Mouse (Mus musculus): ENCODE data around the gene Cyb561d2. TPM values are rescaled to one million over a fixed set of nuclear protein-coding genes. Genes with fewer than 3 reads are reported as not detected.

Cyb561d2 gene
- 13.6 and 13.9 TPM in 2 replicates for polyA plus RNA-seq (2012; rRNA removed)

DNA sequence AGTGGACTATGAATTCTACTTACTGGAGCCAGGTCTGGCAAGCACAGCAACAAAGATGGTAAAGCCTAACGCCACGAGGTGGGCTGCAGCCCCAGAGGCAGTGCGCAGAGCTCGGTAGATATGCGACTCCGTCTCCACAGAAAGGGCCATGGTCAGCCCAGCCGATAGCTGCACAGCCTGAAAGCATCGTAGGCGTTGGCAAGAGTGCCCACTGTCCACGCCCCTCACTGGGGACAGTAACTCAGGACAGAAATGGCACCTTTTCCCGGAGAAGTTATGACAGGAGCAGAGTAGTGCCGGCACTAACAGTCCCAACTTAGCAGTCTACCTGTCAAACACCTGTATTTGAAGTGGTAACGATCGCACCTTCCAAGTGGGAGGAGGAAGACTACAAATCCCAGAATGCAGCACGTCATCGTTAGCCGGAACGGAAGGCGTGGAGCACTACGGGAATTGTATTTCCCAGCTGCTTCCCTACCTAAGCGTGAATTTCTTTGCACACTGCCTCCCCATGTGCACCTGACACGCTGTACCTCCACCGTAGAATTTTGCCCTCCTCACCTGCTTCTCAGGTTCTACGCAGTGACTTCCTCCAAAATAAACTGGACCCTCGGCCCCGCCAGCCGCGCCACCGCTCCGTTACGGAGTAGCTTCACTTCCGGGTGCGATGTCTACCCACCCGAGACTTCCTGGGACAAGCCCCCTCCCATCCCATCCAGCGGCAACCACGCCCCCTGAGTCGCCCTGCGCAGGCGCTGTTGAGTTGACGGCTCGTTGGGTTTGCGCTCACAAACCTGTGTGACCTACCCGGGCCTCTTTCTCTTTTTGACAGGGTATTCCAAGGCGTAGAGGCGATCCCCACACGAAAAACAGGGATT is at the start of gene Cyb561d2, which contains the start of gene Nprl2:
Gene Cyb561d2 (minus strand): TSS at position 720 of the 878 bp plus-strand sequence.
Gene Nprl2 (plus strand): TSS at position 753 of the 878 bp plus-strand sequence.

GRCm38 (mm10) chr9:107586974-107587832 is 45.2 kb upstream of the Cyb561d2 start, which contains the start of gene Ifrd2:
TSS of gene Ifrd2 (plus strand) at chr9:107587642.

DNA sequence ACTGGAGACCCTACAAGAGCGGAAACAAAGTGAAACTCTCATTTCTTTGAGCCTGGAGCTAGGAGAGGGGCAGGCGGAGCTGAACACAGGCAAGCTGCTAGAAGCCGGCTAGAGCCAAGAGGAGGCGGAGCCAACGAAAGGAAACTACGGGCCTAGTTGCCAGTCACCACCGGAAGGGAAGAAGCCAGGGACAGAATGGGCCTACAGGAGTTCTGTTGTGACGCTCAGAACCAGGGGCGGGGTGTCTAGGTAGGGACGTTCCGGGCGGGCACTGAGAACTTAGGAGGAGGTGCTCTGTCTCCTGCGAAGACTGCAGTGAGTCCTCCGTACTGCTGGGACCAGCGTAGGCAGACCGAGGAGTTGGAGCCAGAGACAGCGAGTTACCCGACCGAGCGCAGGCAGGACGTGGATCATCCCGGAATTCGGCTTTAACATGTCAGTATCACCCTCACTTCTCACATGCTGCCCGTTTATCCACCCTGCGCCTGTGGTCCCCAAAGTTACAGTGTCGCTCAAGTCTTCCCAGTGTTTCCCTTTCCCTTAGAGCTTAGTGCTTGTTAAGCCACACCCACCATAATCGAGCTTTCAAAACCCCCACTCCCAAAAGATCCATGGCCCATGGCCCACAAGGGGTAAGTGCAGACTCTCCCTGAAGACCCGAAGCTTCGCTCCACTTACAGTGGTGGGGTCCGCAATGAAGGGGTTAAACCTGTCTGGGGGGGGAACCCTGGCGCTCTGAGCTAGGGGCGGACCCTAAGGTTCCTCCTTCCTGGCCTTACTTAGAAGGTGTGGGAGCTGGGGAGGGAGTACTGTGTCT is 38.7 kb upstream of the Cyb561d2 start, which contains the start of gene Hyal3:
Gene Hyal3 (plus strand): TSS at position 318 of the 817 bp plus-strand sequence.

DNA sequence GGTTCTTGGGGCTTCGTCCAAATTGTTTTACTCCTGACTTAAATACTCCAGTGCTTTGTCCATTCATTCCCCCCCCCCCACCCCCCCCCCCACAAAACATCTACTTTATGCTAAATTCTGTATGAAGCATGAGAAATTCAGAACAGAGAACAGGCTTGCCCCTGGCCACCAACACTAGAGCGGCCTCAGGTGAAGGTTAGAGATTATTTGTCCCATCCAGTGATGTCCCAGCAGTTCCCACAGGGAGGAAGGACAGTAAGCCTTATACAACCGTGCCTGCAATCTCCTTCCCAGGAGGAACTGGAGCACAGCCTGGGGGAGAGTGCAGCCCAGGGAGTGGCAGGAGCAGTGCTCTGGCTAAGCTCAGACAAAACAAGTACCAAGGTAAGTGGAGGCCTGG is 36.6 kb upstream of the Cyb561d2 start, which contains the start of gene Naa80:
Gene Naa80 (plus strand): TSS at position 301 of the 400 bp plus-strand sequence.

GRCm38 (mm10) chr9:107576357-107577107 is 34.5 kb upstream of the Cyb561d2 start, which contains the start of gene Hyal1:
TSS of gene Hyal1 (plus strand) at chr9:107576927.

GRCm38 (mm10) chr9:107567702-107568319 is 25.8 kb upstream of the Cyb561d2 start, which contains the start of gene Hyal2:
TSS of gene Hyal2 (plus strand) at chr9:107567945.

DNA sequence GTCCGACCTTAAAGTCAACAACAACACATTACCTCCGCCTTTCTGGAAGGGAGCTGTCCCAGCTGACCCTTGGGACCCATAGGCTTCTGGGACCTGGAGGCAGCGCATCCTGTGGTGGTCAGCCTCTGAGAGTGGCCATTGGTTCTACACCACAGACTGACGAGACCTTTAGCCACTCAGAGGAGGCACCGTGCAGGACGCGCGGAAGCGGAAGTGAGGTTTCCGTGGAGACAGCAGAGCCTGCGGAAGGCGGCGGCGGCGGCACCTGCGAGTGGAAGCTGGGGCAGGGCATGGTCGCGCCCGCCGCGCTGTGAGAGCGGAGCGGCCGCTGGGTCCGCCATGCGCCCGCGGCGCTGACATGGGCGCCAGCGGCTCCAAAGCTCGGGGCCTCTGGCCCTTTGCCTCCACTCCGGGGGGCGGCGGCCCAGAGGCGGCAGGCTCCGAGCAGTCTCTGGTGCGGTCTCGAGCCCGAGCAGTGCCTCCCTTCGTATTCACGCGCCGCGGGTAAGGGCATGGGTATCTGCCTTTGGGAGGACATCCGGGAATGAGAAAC is 21.1 kb upstream of the Cyb561d2 start, which contains the start of gene Tusc2:
Gene Tusc2 (plus strand): TSS at position 227 of the 553 bp plus-strand sequence.

DNA sequence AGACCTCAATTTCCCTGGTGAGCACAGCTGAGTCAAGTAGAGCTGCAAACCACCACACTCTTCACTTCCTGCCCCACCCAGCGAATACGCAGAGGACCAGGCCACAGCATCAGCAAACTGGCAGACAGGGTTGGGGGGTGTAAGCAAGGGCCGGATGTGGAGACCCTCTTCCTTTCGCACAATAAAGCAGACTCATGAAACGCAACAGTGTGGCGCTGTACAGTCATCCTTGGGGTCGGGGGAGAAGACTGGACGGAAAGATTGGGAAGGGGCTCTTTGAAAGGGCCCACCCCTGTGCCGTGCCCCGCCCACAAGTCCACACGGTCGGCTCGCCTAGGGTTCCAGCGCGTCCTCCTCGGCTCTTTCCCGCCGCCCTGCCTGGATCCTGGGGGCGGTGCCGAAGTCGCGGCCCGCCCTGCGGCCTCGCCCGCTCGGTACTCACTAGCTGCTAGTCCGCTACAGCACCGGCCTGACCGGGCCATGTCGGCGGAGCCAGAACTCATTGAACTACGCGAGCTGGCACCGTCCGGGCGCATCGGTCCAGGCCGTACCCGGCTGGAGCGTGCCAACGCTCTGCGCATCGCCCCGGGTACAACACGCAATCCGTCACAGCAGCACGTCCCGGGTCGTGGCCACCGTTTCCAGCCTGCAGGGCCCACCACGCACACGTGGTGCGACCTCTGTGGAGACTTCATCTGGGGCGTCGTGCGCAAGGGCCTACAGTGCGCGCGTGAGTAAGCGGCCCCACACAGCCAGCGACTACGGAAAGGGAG is 9.3 kb upstream of the Cyb561d2 start, which contains the start of gene Rassf1:
Gene Rassf1 (plus strand): TSS at position 439 of the 773 bp plus-strand sequence.

GRCm38 (mm10) chr9:107547026-107547425 is 5.0 kb upstream of the Cyb561d2 start, which contains the start of gene Zmynd10:
TSS of gene Zmynd10 (plus strand) at chr9:107547298.

GRCm38 (mm10) chr9:107533791-107534407 is 8.1 kb downstream of the Cyb561d2 start, which contains the start of gene Tmem115:
TSS of gene Tmem115 (plus strand) at chr9:107533945.

Other genes with a start within 250 kb of the Cyb561d2 start
- gene Cish, start 246.2 kb downstream of the Cyb561d2 start, polyA plus RNA-seq (2012; rRNA removed), result 4.9 and 6.1 TPM in 2 replicates
- gene Hemk1, start 203.8 kb downstream of the Cyb561d2 start, polyA plus RNA-seq (2012; rRNA removed), result 20.2 and 25.9 TPM in 2 replicates
- gene 6430571L13Rik, start 201.6 kb downstream of the Cyb561d2 start, polyA plus RNA-seq (2012; rRNA removed), result 1.6 and 2.2 TPM in 2 replicates
- 27.9 and 45.8 TPM in 2 replicates for gene Cacna2d2, start 142.6 kb downstream of the Cyb561d2 start, polyA plus RNA-seq (2012; rRNA removed)
- gene Tmem115, start 8.2 kb downstream of the Cyb561d2 start, polyA plus RNA-seq (2012; rRNA removed), result 21.1 and 23.1 TPM in 2 replicates
- 31.2 and 44.2 TPM in 2 replicates for gene Nprl2, start within 50 bp of the Cyb561d2 start, polyA plus RNA-seq (2012; rRNA removed)
- gene Zmynd10, start 5.1 kb upstream of the Cyb561d2 start, polyA plus RNA-seq (2012; rRNA removed), result 2.2 and 3.4 TPM in 2 replicates
- gene Rassf1, start 9.4 kb upstream of the Cyb561d2 start, polyA plus RNA-seq (2012; rRNA removed), result 47.5 and 79.5 TPM in 2 replicates
- 48.6 and 54.3 TPM in 2 replicates for gene Tusc2, start 21.1 kb upstream of the Cyb561d2 start, polyA plus RNA-seq (2012; rRNA removed)
- gene Hyal2, start 25.8 kb upstream of the Cyb561d2 start, polyA plus RNA-seq (2012; rRNA removed), result 53.1 and 77.8 TPM in 2 replicates
- gene Hyal1, start 34.7 kb upstream of the Cyb561d2 start, polyA plus RNA-seq (2012; rRNA removed), result 5.0 and 8.1 TPM in 2 replicates
- gene Naa80, start 36.7 kb upstream of the Cyb561d2 start, polyA plus RNA-seq (2012; rRNA removed), result 17.3 and 24.5 TPM in 2 replicates
- 0.61 and 0.80 TPM in 2 replicates for gene Hyal3, start 38.6 kb upstream of the Cyb561d2 start, polyA plus RNA-seq (2012; rRNA removed)
- 37.6 and 48.8 TPM in 2 replicates for gene Ifrd2, start 45.4 kb upstream of the Cyb561d2 start, polyA plus RNA-seq (2012; rRNA removed)
- gene Sema3b, start 67.0 kb upstream of the Cyb561d2 start, polyA plus RNA-seq (2012; rRNA removed), result 3.2 and 5.4 TPM in 2 replicates
- 576 and 905 TPM in 2 replicates for gene Gnai2, start 93.2 kb upstream of the Cyb561d2 start, polyA plus RNA-seq (2012; rRNA removed)
- 11.8 and 17.3 TPM in 2 replicates for gene Slc38a3, start 127.3 kb upstream of the Cyb561d2 start, polyA plus RNA-seq (2012; rRNA removed)
- 0.21 and 0.30 TPM in 2 replicates for gene Gnat1, start 137.5 kb upstream of the Cyb561d2 start, polyA plus RNA-seq (2012; rRNA removed)
- gene Sema3f, start 168.3 kb upstream of the Cyb561d2 start, polyA plus RNA-seq (2012; rRNA removed), result 65.6 and 115 TPM in 2 replicates
- gene Rbm5, start 228.8 kb upstream of the Cyb561d2 start, polyA plus RNA-seq (2012; rRNA removed), result 180 and 206 TPM in 2 replicates

Measured in central nervous system, embryonic 11.5 days (tissue).